Mouse (Mus musculus): ENCODE results near the gene Sf3a2.
"Not testable (repeated sequence)": the region's sequence is repeated elsewhere in the genome, so short reads cannot be mapped to it uniquely, and the experiment has no call there.

The Sf3a2 gene

GRCm38 (mm10) chr10:80823847-80824643 lies 26.0 kb downstream of the Sf3a2 start:
- peak; percentile 58 for DNase-seq (ENCODE audit: low read depth, low spot score)

GRCm38 (mm10) chr10:80824827-80825226 lies 26.8 kb downstream of the Sf3a2 start:
- DNase-seq (ENCODE audit: low read depth, low spot score): no peak

- peak; percentile 100 for DNase-seq (ENCODE audit: low read depth, low spot score)
Observed at GRCm38 (mm10) chr10:80826151-80827062, 28.4 kb downstream of the Sf3a2 start, which contains the start of gene Oaz1. Gene Oaz1 (plus strand): TSS chr10:80826656.

GRCm38 (mm10) chr10:80827063-80827869 lies 29.3 kb downstream of the Sf3a2 start:
- DNase-seq (ENCODE audit: low read depth, low spot score): no peak

- DNase-seq (ENCODE audit: low read depth, low spot score): no peak
Observed at GRCm38 (mm10) chr10:80827870-80828420, 29.9 kb downstream of the Sf3a2 start.

GRCm38 (mm10) chr10:80828587-80828986 lies 30.6 kb downstream of the Sf3a2 start:
- DNase-seq (ENCODE audit: low read depth, low spot score): not testable (repeated sequence)

GRCm38 (mm10) chr10:80829359-80830278 lies 31.6 kb downstream of the Sf3a2 start:
- no peak for DNase-seq (ENCODE audit: low read depth, low spot score)

GRCm38 (mm10) chr10:80831136-80831535 lies 33.1 kb downstream of the Sf3a2 start:
- peak; percentile 93 for DNase-seq (ENCODE audit: low read depth, low spot score)

GRCm38 (mm10) chr10:80832818-80833217 lies 34.8 kb downstream of the Sf3a2 start:
- no peak for DNase-seq (ENCODE audit: low read depth, low spot score)

GRCm38 (mm10) chr10:80835617-80836016 lies 37.6 kb downstream of the Sf3a2 start:
- no peak for DNase-seq (ENCODE audit: low read depth, low spot score)

GRCm38 (mm10) chr10:80836949-80837379 lies 39.0 kb downstream of the Sf3a2 start:
- peak; percentile 41 for DNase-seq (ENCODE audit: low read depth, low spot score)

- no peak for DNase-seq (ENCODE audit: low read depth, low spot score)
Observed at GRCm38 (mm10) chr10:80837827-80838226, 39.8 kb downstream of the Sf3a2 start.

- no peak for DNase-seq (ENCODE audit: low read depth, low spot score)
Observed at GRCm38 (mm10) chr10:80838346-80838912, 40.4 kb downstream of the Sf3a2 start.

- no peak for DNase-seq (ENCODE audit: low read depth, low spot score)
Observed at GRCm38 (mm10) chr10:80839848-80840247, 41.9 kb downstream of the Sf3a2 start.

GRCm38 (mm10) chr10:80841685-80842084 lies 43.7 kb downstream of the Sf3a2 start:
- DNase-seq (ENCODE audit: low read depth, low spot score): no peak

- DNase-seq (ENCODE audit: low read depth, low spot score): no peak
Observed at GRCm38 (mm10) chr10:80842334-80842733, 44.3 kb downstream of the Sf3a2 start.

- DNase-seq (ENCODE audit: low read depth, low spot score): no peak
Observed at GRCm38 (mm10) chr10:80843087-80843930, 45.3 kb downstream of the Sf3a2 start.

GRCm38 (mm10) chr10:80843931-80844547 lies 46.0 kb downstream of the Sf3a2 start, which contains the start of gene Lingo3:
Gene Lingo3 (minus strand): TSS chr10:80844039.
- DNase-seq (ENCODE audit: low read depth, low spot score): no peak

Measured in ES-CJ7 (cell line).